Mouse (Mus musculus) frontal cortex, adult (tissue): ENCODE measurements around the gene Atm.

ENCODE experiments used
- ATAC-seq: cut with Nextera tagmentation; 2 replicates; pipeline ENCODE4 v1.9.2; 2017; ENCODE audit warnings: mild to moderate bottlenecking, moderate library complexity, mixed read lengths; ENCODE audit not compliant: low TSS enrichment

Gene Atm

GRCm38 (mm10) chr9:53536558-53537320 lies at the start of gene Atm, which contains the start of gene Npat:
Gene Atm (minus strand): TSS chr9:53536740.
Gene Npat (plus strand): TSS chr9:53537047.
- ATAC-seq = peak; percentile 99

- no peak for ATAC-seq
These were observed 45.3 kb upstream of the Atm start for GRCm38 (mm10) chr9:53581870-53582269.

DNA sequence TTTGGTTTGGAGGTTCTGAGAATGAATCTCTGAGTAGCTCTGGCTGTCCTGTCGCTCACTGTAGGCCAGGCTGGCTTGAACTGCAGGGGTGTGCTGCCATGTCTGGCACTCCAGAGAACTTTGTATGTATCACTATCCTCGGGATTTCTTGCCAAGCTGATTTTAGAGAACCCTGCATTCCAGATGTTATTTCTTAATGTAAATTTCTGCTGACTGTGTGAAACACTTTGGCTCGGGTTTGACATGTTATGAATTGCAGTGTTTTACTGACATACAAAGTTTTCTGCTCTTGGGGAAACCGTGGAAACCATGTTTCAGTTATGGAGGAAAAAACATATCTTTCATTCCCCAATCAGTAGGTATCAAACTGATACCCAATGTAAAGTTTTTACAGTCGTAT lies 39.2 kb upstream of the Atm start:
- no peak for ATAC-seq

GRCm38 (mm10) chr9:53572516-53573307 lies 36.2 kb upstream of the Atm start:
- ATAC-seq = no peak

GRCm38 (mm10) chr9:53570662-53571061 lies 34.1 kb upstream of the Atm start:
- peak; percentile 87 for ATAC-seq

GRCm38 (mm10) chr9:53537336-53537965 lies 911 bp upstream of the Atm start:
- no peak for ATAC-seq

- no peak for ATAC-seq
These were observed 872 bp downstream of the Atm start for GRCm38 (mm10) chr9:53535416-53536320.

DNA sequence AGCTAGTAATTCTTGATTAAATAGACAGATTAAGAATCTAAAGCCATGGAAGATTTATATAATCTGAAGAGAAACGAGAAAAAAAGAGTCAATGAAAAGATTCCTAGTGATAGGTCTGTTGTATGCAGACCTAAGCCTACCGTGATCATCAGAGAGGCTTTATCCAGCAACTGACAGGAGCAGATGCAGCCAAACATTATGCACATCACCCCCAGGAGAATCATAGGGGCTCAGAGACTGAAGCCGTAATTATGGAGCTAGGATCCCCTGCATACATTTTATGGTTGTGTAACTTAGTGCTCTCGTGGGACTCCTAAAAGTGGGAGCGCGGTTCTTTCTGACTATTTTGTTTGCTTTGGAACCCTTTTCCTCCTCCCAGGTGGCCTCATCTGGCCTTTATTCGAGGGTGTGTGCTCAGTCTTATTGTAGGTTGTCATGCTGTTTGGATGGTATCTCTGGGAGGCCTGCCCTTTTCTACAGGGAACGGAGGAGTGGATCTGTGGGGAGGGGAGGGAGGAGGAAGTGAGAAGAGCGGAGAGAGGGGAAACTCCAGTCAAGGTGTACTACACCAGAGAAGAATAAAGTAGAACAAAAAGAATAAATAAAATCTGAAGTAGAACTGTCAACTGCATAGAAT lies 19.0 kb downstream of the Atm start:
- no peak for ATAC-seq

GRCm38 (mm10) chr9:53514091-53514490 lies 22.4 kb downstream of the Atm start:
- no peak for ATAC-seq

- ATAC-seq = no peak
These were observed 28.5 kb downstream of the Atm start for GRCm38 (mm10) chr9:53508053-53508452.

GRCm38 (mm10) chr9:53485886-53486285 lies 50.7 kb downstream of the Atm start:
- no peak for ATAC-seq

- no peak for ATAC-seq
These were observed 63.6 kb downstream of the Atm start for GRCm38 (mm10) chr9:53472806-53473518.

DNA sequence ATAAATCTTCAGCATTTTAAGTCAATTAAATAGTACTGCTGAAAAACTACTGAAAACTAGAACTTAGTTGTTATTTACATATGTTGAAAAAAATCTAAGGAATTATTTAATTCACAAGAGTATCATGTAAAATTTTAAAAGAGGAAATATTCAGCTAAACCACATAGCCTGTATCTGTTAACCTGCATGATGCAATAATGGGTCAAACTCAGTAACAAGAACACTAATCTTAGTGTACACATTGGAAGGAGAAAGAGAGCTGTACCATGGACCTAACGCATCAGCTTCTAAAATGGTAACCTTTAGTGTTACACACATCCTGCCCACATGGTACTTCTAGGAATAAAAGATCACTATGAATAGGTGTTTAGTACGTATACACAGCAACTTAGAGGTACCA lies 84.5 kb downstream of the Atm start:
- no peak for ATAC-seq

DNA sequence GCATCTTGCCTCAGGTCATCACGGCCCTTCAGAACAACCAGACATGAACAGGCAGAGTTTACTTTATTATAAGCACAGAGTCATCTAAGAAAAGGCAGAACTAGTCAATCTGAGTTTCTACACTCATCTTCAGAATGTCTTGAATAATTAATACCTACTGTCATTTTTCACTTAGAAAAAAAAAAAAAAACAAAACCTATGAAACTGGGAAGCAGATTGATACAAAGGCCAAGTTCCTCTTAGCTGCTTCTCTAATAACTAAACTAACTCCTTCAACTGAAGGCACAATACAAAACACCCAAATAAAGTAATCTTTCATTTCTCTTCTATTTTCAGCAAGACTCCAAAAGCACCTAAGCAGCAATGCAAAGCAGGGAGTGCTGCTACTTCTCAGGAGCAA lies 85.9 kb downstream of the Atm start:
- no peak for ATAC-seq

DNA sequence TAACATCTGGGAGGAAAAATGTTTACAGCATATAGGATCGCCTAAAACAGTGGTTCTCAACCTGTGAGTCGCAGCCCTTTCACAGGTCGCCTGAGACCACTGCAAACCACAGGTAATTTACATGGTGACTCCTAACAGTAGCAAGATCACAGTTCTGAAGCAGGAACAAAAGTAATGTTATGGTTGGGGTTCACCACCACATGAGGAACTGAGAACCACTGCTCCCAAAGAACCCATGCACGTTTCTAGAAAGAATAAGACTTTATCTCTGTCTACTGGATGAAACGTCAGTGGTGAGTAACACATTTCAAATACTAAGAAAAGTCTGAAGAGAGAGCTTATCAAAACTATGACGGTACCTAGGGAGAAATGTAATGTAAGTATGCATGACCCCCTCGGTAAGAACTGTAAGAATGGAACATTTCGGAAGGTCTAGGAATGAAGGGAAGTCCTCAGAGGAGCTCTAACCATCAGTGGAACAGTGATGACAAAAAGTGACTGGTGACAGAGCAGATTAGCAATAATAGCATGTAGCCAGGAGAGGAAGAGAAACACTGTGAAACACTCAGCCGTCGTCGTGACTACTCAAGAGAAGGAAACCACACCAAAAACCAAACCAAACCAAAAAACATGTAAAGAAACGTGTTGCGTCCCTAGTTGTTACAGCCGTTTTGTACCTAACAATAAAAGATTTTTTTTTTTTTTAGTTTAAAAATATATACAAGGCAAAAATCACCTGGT lies 100.5 kb downstream of the Atm start:
- no peak for ATAC-seq

GRCm38 (mm10) chr9:53427638-53428037 lies 108.9 kb downstream of the Atm start:
- no peak for ATAC-seq

DNA sequence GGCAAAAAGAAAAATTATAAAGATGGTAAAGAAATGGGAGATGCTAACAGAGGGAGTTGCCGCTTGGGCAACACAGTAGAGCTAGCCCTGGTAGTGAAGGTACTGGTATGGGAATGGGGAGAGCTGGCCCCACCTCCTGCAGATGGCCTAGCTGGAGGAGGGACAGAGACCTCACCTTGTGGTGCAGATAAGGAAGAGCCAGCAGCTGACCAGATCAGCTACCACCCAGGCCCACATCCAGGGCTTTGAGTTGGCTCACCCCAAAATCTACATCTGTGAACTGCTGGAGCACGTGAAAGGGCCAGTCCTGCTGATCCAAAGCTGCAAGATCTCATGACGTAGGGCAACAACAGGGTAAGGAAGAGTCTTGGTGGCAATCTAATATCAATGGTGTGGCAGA lies 109.8 kb downstream of the Atm start:
- no peak for ATAC-seq

- peak; percentile 52; the same call in 1 of the 2 replicates for ATAC-seq
These were observed 114.2 kb downstream of the Atm start for GRCm38 (mm10) chr9:53422133-53422896.

DNA sequence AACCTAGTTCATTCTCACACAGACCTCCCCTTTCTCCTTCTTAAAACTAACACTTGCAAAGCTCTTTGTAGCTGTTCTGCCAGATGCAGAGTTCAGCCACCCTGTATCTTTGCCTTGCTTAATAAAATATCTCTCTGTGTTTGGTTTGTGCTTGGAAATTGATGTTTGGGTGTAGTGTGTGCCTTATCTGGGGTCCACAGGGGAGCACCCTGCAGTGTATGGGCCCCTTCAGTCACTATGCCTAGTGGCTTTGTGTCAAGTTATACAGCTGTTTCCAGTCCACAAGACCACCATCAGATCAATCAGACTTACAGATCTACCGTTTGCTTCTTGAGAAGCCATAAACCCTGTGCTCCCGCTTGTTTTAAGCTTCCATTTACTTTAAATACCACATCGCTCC lies 127.1 kb downstream of the Atm start:
- ATAC-seq = no peak
